Mouse (Mus musculus) ES-E14 (cell line): ENCODE measurements at regions not wholly inside any gene's neighbourhood (a gene's known extent, or its start where the extent isn't known, plus 50 kb on each side); places are given as distances from the start of the nearest gene placed in this dataset.

Source experiments
- DNase-seq: peaks from one replicate; pipeline ENCODE4 v3.0.0-alpha.2; 2013; ENCODE audit warnings: low read depth, low spot score
- H3K27ac ChIP-seq: 2 replicates; pipeline ENCODE4 v1.5.1; 2012; ENCODE audit warnings: low read depth, mild to moderate bottlenecking, low read length, moderate library complexity, mixed read lengths; ENCODE audit not compliant: poor library complexity, insufficient read depth, severe bottlenecking
- H3K36me3 ChIP-seq: 2 replicates; pipeline ENCODE4 v1.6.1; 2012; ENCODE audit warnings: mild to moderate bottlenecking, low read length, moderate library complexity, mixed read lengths; ENCODE audit not compliant: control insufficient read depth, poor library complexity, insufficient read depth, severe bottlenecking
- H3K4me1 ChIP-seq, 2 experiments: fragments of 150-350 bp in 1 of 2; sonication (generic) in 1 of 2; 2 replicates each; pipeline ENCODE4 v1.6.1; 2012; ENCODE audit warnings: low read length in 2 of 2, mild to moderate bottlenecking in 1 of 2, mixed read lengths in 1 of 2; ENCODE audit not compliant: control insufficient read depth in 2 of 2, insufficient read depth in 2 of 2, poor library complexity in 1 of 2
- H3K4me3 ChIP-seq, 2 experiments: fragments of 150-350 bp in 1 of 2; sonication (generic) in 1 of 2; 2 replicates each; pipeline ENCODE4 v1.5.1; 2012; ENCODE audit warnings: low read length in 2 of 2, low read depth in 1 of 2, mild to moderate bottlenecking in 1 of 2, mixed read lengths in 1 of 2; ENCODE audit not compliant: insufficient read depth in 1 of 2, poor library complexity in 1 of 2, severe bottlenecking in 1 of 2
- H3K9ac ChIP-seq: 2 replicates; pipeline ENCODE4 v1.6.1; 2012; ENCODE audit warnings: low read depth, mild to moderate bottlenecking, low read length, mixed read lengths; ENCODE audit not compliant: poor library complexity, insufficient read depth, severe bottlenecking
- H3K9me3 ChIP-seq: fragments of 150-350 bp; sonication (generic); 2 replicates; pipeline ENCODE4 v1.6.1; 2012; ENCODE audit warnings: low read depth, mild to moderate bottlenecking, low read length; ENCODE audit not compliant: control insufficient read depth, insufficient read depth
- CHD2 ChIP-seq: IDR thresholded peaks from 2 replicates; pipeline ENCODE4 v1.6.1; 2014; ENCODE audit warnings: mild to moderate bottlenecking, low read depth, low read length, inconsistent platforms
- HCFC1 ChIP-seq: IDR thresholded peaks from 2 replicates; pipeline ENCODE4 v1.6.1; 2012; ENCODE audit warnings: low read length, inconsistent platforms, borderline replicate concordance; ENCODE audit not compliant: insufficient read depth
- MAFK ChIP-seq: IDR thresholded peaks from 2 replicates; pipeline ENCODE4 v1.6.1; 2014; ENCODE audit warnings: mild to moderate bottlenecking, low read depth, low read length, inconsistent platforms; ENCODE audit not compliant: insufficient read depth
- ZC3H11A ChIP-seq: IDR thresholded peaks from 2 replicates; pipeline ENCODE4 v1.6.1; 2012; ENCODE audit warnings: low read depth, mild to moderate bottlenecking, inconsistent platforms, low read length, borderline replicate concordance
- ZNF384 ChIP-seq: IDR thresholded peaks from 2 replicates; pipeline ENCODE4 v1.6.1; 2012; ENCODE audit warnings: low read depth, low read length, inconsistent platforms
- in situ Hi-C, 2 experiments: fragments of 600-800 bp; cut with MboI; formaldehyde crosslinking; loops; one replicate each; pipeline ENCODE4 v1.15.1; 2025; ENCODE audit warnings: low sequenced_read_pairs in 2 of 2, inconsistent platforms in 1 of 2; ENCODE audit not compliant: unreplicated experiment in 2 of 2

DNA sequence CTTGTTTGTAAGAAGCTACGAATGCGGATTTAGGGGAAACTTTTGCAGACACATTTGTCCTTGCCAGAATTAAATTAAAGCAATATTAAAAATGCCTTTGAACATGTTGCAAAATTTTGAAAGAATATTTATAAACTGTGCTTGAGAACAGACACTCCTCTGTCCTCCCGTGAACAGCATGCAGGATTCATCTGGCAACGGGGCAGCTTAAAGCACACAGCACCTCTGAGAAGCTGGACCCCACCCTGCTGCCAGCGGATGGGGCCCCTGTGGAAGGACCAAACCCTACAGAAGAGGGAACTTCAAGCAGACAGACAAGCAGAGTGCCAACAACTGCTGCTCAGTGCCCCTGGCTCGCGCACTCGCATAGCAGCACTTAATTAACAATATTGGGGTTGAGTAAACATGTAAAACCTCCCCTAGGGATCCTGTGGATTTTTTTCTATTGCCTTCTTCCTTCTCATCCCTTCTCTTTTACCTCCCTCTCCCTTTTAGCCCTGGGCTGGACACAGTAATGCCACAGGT lies 226.6 kb downstream of the Irx1 start:
- DNase-seq = no peak
- H3K4me1 ChIP-seq = no peaks in the 10 kb centered on the region
- no peaks in the 10 kb centered on the region for H3K36me3 ChIP-seq
- H3K9me3 ChIP-seq = no peaks in the 10 kb centered on the region
- no peak overlapping the region for H3K4me3 ChIP-seq
- no peak for TF ChIP-seq CHD2
- no peak overlapping the region for H3K27ac ChIP-seq
- in situ Hi-C loops = no loop called here
- no peak overlapping the region for H3K9ac ChIP-seq

DNA sequence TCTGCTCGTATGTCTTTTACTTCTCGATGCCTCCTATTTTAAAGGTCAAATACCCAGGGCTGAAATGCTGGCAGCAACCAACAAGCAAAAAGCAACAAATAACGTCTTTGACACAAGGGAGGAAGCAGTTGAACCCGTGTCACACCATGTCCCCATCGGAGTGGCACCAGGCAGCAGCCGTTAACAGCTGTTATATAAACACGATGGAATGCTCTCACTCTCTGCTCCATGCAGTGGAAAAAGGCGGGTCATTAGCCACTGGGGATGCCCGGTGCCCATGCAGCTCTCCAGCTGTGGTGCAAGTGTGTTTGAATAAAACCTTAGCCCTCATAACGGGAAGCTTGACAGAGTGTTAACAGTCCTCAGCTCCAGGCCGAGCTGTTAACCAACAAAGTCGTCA lies 229.3 kb downstream of the Irx1 start:
- TF ChIP-seq MAFK (no peak), CHD2 (no peak), ZNF384 (no peak), ZC3H11A (no peak), HCFC1 (no peak)
- no peak overlapping the region for H3K27ac ChIP-seq
- no peak overlapping the region for H3K4me3 ChIP-seq
- no peaks in the 10 kb centered on the region for H3K9me3 ChIP-seq
- H3K9ac ChIP-seq = no peak overlapping the region
- in situ Hi-C loops = no loop called here
- H3K4me1 ChIP-seq = no peaks in the 10 kb centered on the region
- no peaks in the 10 kb centered on the region for H3K36me3 ChIP-seq
- DNase-seq = no peak

GRCm38 (mm10) chr13:71733360-71733759 lies 230.2 kb downstream of the Irx1 start:
- Histone ChIP-seq H3K4me3 (no peak overlapping the region), H3K36me3 (no peaks in the 10 kb centered on the region), H3K9ac (no peak overlapping the region), H3K27ac (no peak overlapping the region), H3K9me3 (no peaks in the 10 kb centered on the region), H3K4me1 (no peaks in the 10 kb centered on the region)
- no peak for TF ChIP-seq MAFK
- no peak for TF ChIP-seq CHD2
- no peak for TF ChIP-seq ZNF384
- no peak for DNase-seq
- in situ Hi-C loops = no loop called here

GRCm38 (mm10) chr13:71732903-71733302 lies 230.6 kb downstream of the Irx1 start:
- H3K4me1 ChIP-seq = no peaks in the 10 kb centered on the region
- no peak for DNase-seq
- H3K27ac ChIP-seq = no peak overlapping the region
- in situ Hi-C loops = no loop called here
- H3K4me3 ChIP-seq = no peak overlapping the region
- no peak overlapping the region for H3K9ac ChIP-seq
- no peaks in the 10 kb centered on the region for H3K36me3 ChIP-seq
- H3K9me3 ChIP-seq = no peaks in the 10 kb centered on the region
- TF ChIP-seq CHD2 = no peak

GRCm38 (mm10) chr13:71690069-71690817 lies 273.3 kb downstream of the Irx1 start:
- no peaks in the 10 kb centered on the region for H3K9me3 ChIP-seq
- H3K36me3 ChIP-seq = no peaks in the 10 kb centered on the region
- no peak overlapping the region for H3K9ac ChIP-seq
- H3K27ac ChIP-seq = no peak overlapping the region
- no peak overlapping the region for H3K4me3 ChIP-seq
- DNase-seq = peak; percentile 12
- TF ChIP-seq HCFC1 (no peak), MAFK (no peak), ZNF384 (no peak), ZC3H11A (no peak), CHD2 (no peak)
- in situ Hi-C loops = no loop called here
- no peaks in the 10 kb centered on the region for H3K4me1 ChIP-seq
